In the genomic region with DNA sequence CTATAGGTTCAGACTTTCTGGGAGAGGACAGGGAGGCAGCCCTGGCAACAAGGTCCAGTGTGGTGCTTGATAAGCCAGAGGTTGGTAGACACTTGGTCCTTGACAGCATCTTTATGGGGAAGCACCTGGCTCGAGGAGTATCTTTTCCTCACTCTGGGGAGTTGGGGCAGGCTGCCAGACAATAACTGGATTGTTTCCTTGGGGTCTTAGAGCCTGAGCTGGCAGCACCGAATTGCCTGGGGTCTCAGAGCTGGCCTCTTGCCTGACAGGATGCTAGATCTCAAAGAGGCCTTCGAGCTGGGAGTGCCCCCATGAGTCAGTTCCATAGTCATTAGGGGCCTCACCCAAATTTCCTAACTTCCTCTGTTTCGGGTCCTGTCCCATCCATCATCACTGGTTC, we compare ENCODE assay signal across 21 mouse cellular contexts. TPM values are rescaled to one million over a fixed set of nuclear protein-coding genes. Genes with fewer than 3 reads are reported as not detected.
DNase-seq lines count a peak whose midpoint lies in the region; ATAC-seq and TF ChIP-seq lines count a peak whose summit lies in the region.
"Had no signal": no experiment of that assay in that cellular context is flagged by ENCODE, and none has a peak within 500 bp of the region (broad histone marks: within the 10 kb centered on the region; RNA-seq: fewer than 3 reads in every experiment).

No protein-coding gene starts in this region.

- H3K9ac ChIP-seq in CH12.LX (ENCODE audit: insufficient read depth, low read depth): no peak overlapping the region
- no peak overlapping the region for H3K9ac ChIP-seq in embryonic facial prominence, embryonic 13.5 days
- H3K9ac ChIP-seq in liver, embryonic 13.5 days: 0 out of 2 replicates have a peak overlapping the region, but pooled peaks have one; percentile 52
- H3K9ac ChIP-seq: forebrain, postnatal 0 days; hindbrain, embryonic 15.5 days; limb, embryonic 13.5 days; neural tube, embryonic 15.5 days had no signal

- H3K27ac ChIP-seq in CH12.LX (ENCODE audit: insufficient read depth, low read depth): no peak overlapping the region
- H3K27ac ChIP-seq in embryonic facial prominence, embryonic 13.5 days: peak overlapping the region; percentile 14; the same call in 1 of the 2 replicates
- peak overlapping the region; percentile 94 for H3K27ac ChIP-seq in liver, embryonic 13.5 days
- H3K27ac ChIP-seq: hindbrain, embryonic 15.5 days; macrophage; neural tube, embryonic 15.5 days had no signal

- no peak overlapping the region for H3K4me3 ChIP-seq in CH12.LX (replicated peaks in 1 of 3; ENCODE audit: low read depth in 2 of 3, low read length in 2 of 3, poor library complexity in 1 of 3)
- H3K4me3 ChIP-seq in embryonic facial prominence, embryonic 13.5 days: no peak overlapping the region
- H3K4me3 ChIP-seq in liver, embryonic 13.5 days (replicated peaks): no peak overlapping the region
- H3K4me3 ChIP-seq: hindbrain, embryonic 15.5 days; neural tube, embryonic 15.5 days had no signal

- no peaks in the 10 kb centered on the region for H3K36me3 ChIP-seq in CH12.LX (replicated peaks in 1 of 2; ENCODE audit: control insufficient read depth in 1 of 2, insufficient read depth in 1 of 2, low read length in 1 of 2)
- peaks cover 6% of the 10 kb centered on the region; the same call in 1 of the 2 replicates for H3K36me3 ChIP-seq in embryonic facial prominence, embryonic 13.5 days
- H3K36me3 ChIP-seq in liver, embryonic 13.5 days: peaks cover 9% of the 10 kb centered on the region; the same call in 1 of the 2 replicates
- H3K36me3 ChIP-seq: hindbrain, embryonic 15.5 days; neural tube, embryonic 15.5 days had no signal

- peak; percentile 70 for DNase-seq in 3T3-L1 (ENCODE audit: low read depth, low spot score)
- DNase-seq in CH12.LX (ENCODE audit: extremely low read depth): peak; percentile 26
- DNase-seq in liver, embryonic 13.5 days: no peak
- DNase-seq in layer of hippocampus, postnatal 36 days: no peak
- no peak for DNase-seq in kidney, postnatal 4 days
- DNase-seq: adrenal gland, adult 2 months; cerebellum, adult 11-12 months; forebrain, postnatal 0 days; gastrocnemius, postnatal 25 days; kidney, adult 2 months; thymus, adult 2 months had no signal

- H3K4me2 ChIP-seq in CH12.LX (ENCODE audit: insufficient read depth, low read depth, poor library complexity, severe bottlenecking): no peak overlapping the region
- H3K4me2 ChIP-seq in embryonic facial prominence, embryonic 13.5 days: no peak overlapping the region
- H3K4me2 ChIP-seq in liver, embryonic 13.5 days: peak overlapping the region; percentile 94
- H3K4me2 ChIP-seq: hindbrain, embryonic 15.5 days; neural tube, embryonic 15.5 days had no signal

- TF ChIP-seq POLR2A in CH12.LX (IDR thresholded peaks at IDR 0.05; ENCODE audit: low read depth, low read length): no peak

- no peak for TF ChIP-seq CTCF in CH12.LX (conservative IDR thresholded peaks at IDR 0.05 in 1 of 2, IDR thresholded peaks at IDR 0.05 in 1 of 2; ENCODE audit: low read depth in 2 of 2, low read length in 2 of 2)

- dilution Hi-C loops in CH12.LX (cut with MboI; ENCODE audit: extremely low pct_ligation_motif_present, extremely low pct_unique_long_range_greater_than_20kb, low sequenced_read_pairs): no loop called here

- H3K9me3 ChIP-seq in CH12.LX (replicated peaks; ENCODE audit: low read length): no peaks in the 10 kb centered on the region
- H3K9me3 ChIP-seq in embryonic facial prominence, embryonic 13.5 days: no peaks in the 10 kb centered on the region
- no peaks in the 10 kb centered on the region for H3K9me3 ChIP-seq in liver, embryonic 13.5 days (replicated peaks)
- H3K9me3 ChIP-seq: hindbrain, embryonic 15.5 days; limb, embryonic 13.5 days; neural tube, embryonic 15.5 days had no signal

- ATAC-seq in embryonic facial prominence, embryonic 13.5 days (ENCODE audit: insufficient number of reproducible peaks, insufficient read depth, low FRiP score, low TSS enrichment, low read depth): no peak
- ATAC-seq in liver, embryonic 13.5 days (ENCODE audit: low read depth): no peak
- no peak for ATAC-seq in monocyte, adult 5-6 weeks (replicated peaks; ENCODE audit: insufficient number of reproducible peaks, low FRiP score, low TSS enrichment, poor library complexity, severe bottlenecking)
- ATAC-seq: forebrain, postnatal 0 days; midbrain, embryonic 16.5 days; Patski had no signal

- no peaks in the 10 kb centered on the region for H3K79me2 ChIP-seq in CH12.LX (replicated peaks; ENCODE audit: control insufficient read depth, extremely low read depth, insufficient read depth, poor library complexity, severe bottlenecking)

- 27% methylated on average over 4 of the region's 4 CpGs for WGBS in embryonic facial prominence, embryonic 13.5 days
- WGBS in liver, embryonic 13.5 days (ENCODE audit: insufficient replicate concordance): 29% methylated on average over 4 of the region's 4 CpGs

- TF ChIP-seq RAD21 in CH12.LX (IDR thresholded peaks at IDR 0.05; ENCODE audit: low read depth, low read length): no peak

- in situ Hi-C loops in CH12.LX (cut with MboI; ENCODE audit: low pct_ligation_motif_present, low pct_unique_long_range_greater_than_20kb, low sequenced_read_pairs): no loop called here

- peaks cover 4% of the 10 kb centered on the region for H3K27me3 ChIP-seq in CH12.LX (replicated peaks)
- H3K27me3 ChIP-seq in embryonic facial prominence, embryonic 13.5 days: no peaks in the 10 kb centered on the region
- H3K27me3 ChIP-seq in liver, embryonic 13.5 days: no peaks in the 10 kb centered on the region
- H3K27me3 ChIP-seq: limb, embryonic 13.5 days; Patski had no signal

- H3K4me1 ChIP-seq in CH12.LX (ENCODE audit: control insufficient read depth in 1 of 2, insufficient read depth in 2 of 2): peaks cover 0 to 33% of the 10 kb centered on the region in 2 experiments; a peak in 2 of 4 replicates
- H3K4me1 ChIP-seq in embryonic facial prominence, embryonic 13.5 days: peaks cover 47% of the 10 kb centered on the region
- peaks cover 93% of the 10 kb centered on the region for H3K4me1 ChIP-seq in liver, embryonic 13.5 days (replicated peaks)

- TF ChIP-seq EP300 in CH12.LX (IDR thresholded peaks at IDR 0.05; ENCODE audit: low read length): peak; percentile 39; the same call in 1 of the 2 replicates

TF ChIP-seq in CH12.LX, 34 proteins besides CTCF, POLR2A, EP300 and RAD21:
- TF ChIP-seq IRF4 (IDR thresholded peaks at IDR 0.05; ENCODE audit: low read depth, low read length) (peak; percentile 58; the same call in 1 of the 2 replicates), USF2 (conservative IDR thresholded peaks at IDR 0.05; ENCODE audit: low read depth, low read length) (no peak), NELFE (IDR thresholded peaks at IDR 0.05; ENCODE audit: low read depth, low read length) (no peak), MYC (IDR thresholded peaks at IDR 0.05; ENCODE audit: low read depth, low read length) (no peak)

RNA-seq across cellular contexts. Expression of a gene that starts 1.6 kb away (rescaled TPM):
- total RNA-seq in CH12.LX (2012; rRNA removed) (not detected in 2 replicates), CH12.LX (2014; rRNA removed) (not detected in 2 replicates)
- not detected in 2 replicates for polyA plus RNA-seq in CH12.LX (2012; ENCODE audit: insufficient read length, low read depth)
- polyA plus RNA-seq in embryonic facial prominence, embryonic 13.5 days (2015; fragmentation: Nextera tagmentation; extraction: Ambion mirVana): 81.8 and 86.1 TPM in 2 replicates
- 27.4 and 29.3 TPM in 2 replicates for polyA plus RNA-seq in liver, embryonic 13.5 days (2015; fragmentation: Nextera tagmentation; extraction: Ambion mirVana)
- total RNA-seq in layer of hippocampus, postnatal 36 days (2021): 10 to 100 TPM; 13.1 to 17.7 TPM
- total RNA-seq in monocyte, adult 5-6 weeks (2017): 0.10 to 0.43 TPM in 2 of 3 replicates, not detected in the other

RNA-seq across cellular contexts. Expression of a gene that starts 31.1 kb away (rescaled TPM):
- total RNA-seq in CH12.LX (2012; rRNA removed): not detected in 2 replicates
- total RNA-seq in CH12.LX (2014; rRNA removed): 0.08 and 0.21 TPM in 2 replicates
- polyA plus RNA-seq in CH12.LX (2012; ENCODE audit: insufficient read length, low read depth): 0.41 and 0.49 TPM in 2 replicates
- polyA plus RNA-seq in embryonic facial prominence, embryonic 13.5 days (2015; fragmentation: Nextera tagmentation; extraction: Ambion mirVana): 2.0 and 2.1 TPM in 2 replicates
- not detected in 2 replicates for polyA plus RNA-seq in liver, embryonic 13.5 days (2015; fragmentation: Nextera tagmentation; extraction: Ambion mirVana)
- under 1 TPM; 0.30 to 0.56 TPM for total RNA-seq in layer of hippocampus, postnatal 36 days (2021)
- not detected in 3 replicates for total RNA-seq in monocyte, adult 5-6 weeks (2017)
- total RNA-seq: adrenal gland, adult 2 months; forebrain, postnatal 0 days; gastrocnemius, postnatal 25 days; hematopoietic stem cell, adult 5-6 weeks; left cerebral cortex, postnatal 10 days had no signal
- polyA plus RNA-seq: adrenal gland, adult 2 months; forebrain, postnatal 0 days; macrophage; midbrain, embryonic 16.5 days; neural tube, embryonic 15.5 days had no signal

Comparison
In these comparisons a context has a peak if more than half of its experiments do, and no peak if none do; other contexts are left out.
1. DNase-seq: peak in 3T3-L1 (single experiment) and CH12.LX (single experiment); none in liver, embryonic 13.5 days (single experiment), layer of hippocampus, postnatal 36 days (0 of 2) and kidney, postnatal 4 days (0 of 2).